Mouse (Mus musculus) spleen, adult 2 months (tissue): ENCODE measurements at regions not wholly inside any gene's neighbourhood (a gene's known extent, or its start where the extent isn't known, plus 50 kb on each side); places are given as distances from the start of the nearest gene placed in this dataset.
"Not testable (repeated sequence)": the region's sequence is repeated elsewhere in the genome, so short reads cannot be mapped to it uniquely, and the experiment has no call there.

Experiments used
- DNase-seq, 2 experiments: peaks; one replicate each; pipeline versions ENCODE4 v3.0.0 to v3.0.0-alpha.2; 2012 to 2021; ENCODE audit warnings: low spot score in 2 of 2, low read depth in 1 of 2
- H3K27ac ChIP-seq: fragments of 200-500 bp; 2 replicates; pipeline ENCODE4 v1.5.1; 2012; ENCODE audit warnings: low read length, inconsistent platforms; ENCODE audit not compliant: insufficient read depth
- H3K27me3 ChIP-seq: fragments of 200-500 bp; 2 replicates; pipeline ENCODE4 v1.6.1; 2012; ENCODE audit warnings: mild to moderate bottlenecking, moderate library complexity, low read length, inconsistent platforms; ENCODE audit not compliant: control insufficient read depth, insufficient read depth
- H3K36me3 ChIP-seq: fragments of 200-500 bp; 2 replicates; pipeline ENCODE4 v1.6.1; 2012; ENCODE audit warnings: mild to moderate bottlenecking, low read length, inconsistent platforms; ENCODE audit not compliant: control insufficient read depth, insufficient read depth
- H3K4me1 ChIP-seq: fragments of 200-500 bp; 2 replicates; pipeline ENCODE4 v1.6.1; 2011; ENCODE audit warnings: inconsistent platforms; ENCODE audit not compliant: control insufficient read depth, insufficient read depth, insufficient read length
- H3K4me3 ChIP-seq: fragments of 200-500 bp; 2 replicates; pipeline ENCODE4 v1.5.1; 2011; ENCODE audit warnings: mild to moderate bottlenecking, inconsistent platforms; ENCODE audit not compliant: insufficient read depth, insufficient read length; ENCODE audit errors: extremely low read depth
- CTCF ChIP-seq: fragments of 200-500 bp; IDR thresholded peaks from 2 replicates; pipeline ENCODE4 v1.5.1; 2011; ENCODE audit warnings: mild to moderate bottlenecking, inconsistent platforms; ENCODE audit not compliant: insufficient read depth, insufficient read length, insufficient replicate concordance; ENCODE audit errors: extremely low read depth
- POLR2A ChIP-seq: fragments of 200-500 bp; IDR thresholded peaks from 2 replicates; pipeline ENCODE4 v1.6.1; 2011; ENCODE audit warnings: low read depth, low read length, inconsistent platforms
- WGBS: fragments of 180-500 bp; shearing (Covaris S2); methylation state at CpG from one replicate; pipeline ENCODE4 v1.1.7; 2018; 5-methylcytosine and 5-hydroxymethylcytosine counted together

GRCm38 (mm10) chr17:94866630-94867029, 116.8 kb upstream of the Mettl4 start:
- DNase-seq, result no peak
- no peaks in the 10 kb centered on the region; the same call in 1 of the 2 replicates for H3K4me1 ChIP-seq
- TF ChIP-seq POLR2A (no peak), CTCF (no peak)
- H3K27me3 ChIP-seq, result no peaks in the 10 kb centered on the region
- 97% methylated on average over 1 of the region's 1 CpGs for WGBS
- H3K4me3 ChIP-seq, result no peak overlapping the region
- H3K27ac ChIP-seq, result no peak overlapping the region
- H3K36me3 ChIP-seq, result no peaks in the 10 kb centered on the region

- TF ChIP-seq POLR2A, result peak; percentile 57; the same call in 1 of the 2 replicates
- Histone ChIP-seq H3K27ac (peak overlapping the region; percentile 70; the same call in 1 of the 2 replicates), H3K4me3 (peak overlapping the region; percentile 86)
- H3K36me3 ChIP-seq, H3K4me1 ChIP-seq, H3K27me3 ChIP-seq: not testable (repeated sequence)
- DNase-seq, result peak; percentile 73 to 75
- WGBS, result 9% methylated on average over 21 of the region's 21 CpGs
Observed at GRCm38 (mm10) chr17:94864531-94865318, 114.9 kb upstream of the Mettl4 start.

DNA sequence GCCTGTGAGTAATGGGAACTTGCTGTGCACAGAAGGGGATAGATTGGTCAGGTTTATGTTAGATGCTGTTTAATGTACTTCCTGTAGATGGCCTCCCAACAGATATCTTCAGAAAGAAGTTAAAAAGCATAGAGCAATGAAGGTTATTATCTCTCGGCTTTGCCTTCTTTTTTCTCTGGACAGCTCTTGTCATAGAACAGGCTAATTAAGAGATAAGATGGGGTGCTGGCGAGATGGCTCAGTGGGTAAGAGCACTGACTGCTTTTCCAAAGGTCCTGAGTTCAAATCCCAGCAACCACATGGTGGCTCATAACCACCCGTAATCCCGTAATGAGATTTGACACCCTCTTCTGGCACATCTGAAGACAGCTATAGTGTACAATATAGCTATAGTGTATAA, 104.9 kb upstream of the Mettl4 start:
- not testable (repeated sequence) for H3K4me1 ChIP-seq, H3K36me3 ChIP-seq, H3K27me3 ChIP-seq, H3K27ac ChIP-seq, DNase-seq, H3K4me3 ChIP-seq
- 89% methylated on average over 4 of the region's 4 CpGs for WGBS

- under 1% methylated on average over 20 of the region's 20 CpGs for WGBS
- no peaks in the 10 kb centered on the region for H3K27me3 ChIP-seq
Observed at GRCm38 (mm10) chr17:94834446-94835117, 84.8 kb upstream of the Mettl4 start.

DNA sequence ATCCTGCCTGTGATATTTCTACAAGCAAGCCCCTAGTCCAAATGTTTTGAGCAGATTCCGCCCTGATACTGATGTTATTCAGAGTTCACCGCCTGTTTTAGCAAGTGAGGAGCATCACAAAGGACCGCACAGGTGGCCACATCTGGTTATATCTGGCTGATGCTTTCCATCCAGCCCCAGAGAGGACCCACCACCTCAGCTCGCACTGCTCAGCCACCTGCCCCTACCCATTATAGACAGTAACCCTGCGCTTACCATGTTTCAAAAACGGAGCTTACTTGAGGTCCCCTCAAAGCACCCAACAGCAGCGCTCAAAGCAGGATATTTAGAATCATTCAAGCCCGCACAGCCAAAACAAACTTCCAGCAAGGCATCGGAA, 84.2 kb upstream of the Mettl4 start:
- H3K4me3 ChIP-seq, result peak overlapping the region; percentile 91
- H3K27me3 ChIP-seq, DNase-seq, H3K4me1 ChIP-seq, H3K36me3 ChIP-seq: not testable (repeated sequence)
- peak overlapping the region; percentile 84 for H3K27ac ChIP-seq
- WGBS, result 5% methylated on average over 9 of the region's 9 CpGs

More at GRCm38 (mm10) chr17:94834446-94835117, 84.8 kb upstream of the Mettl4 start:
- no peaks in the 10 kb centered on the region for H3K4me1 ChIP-seq
- peak overlapping the region; percentile 91 for H3K4me3 ChIP-seq
- no peaks in the 10 kb centered on the region for H3K36me3 ChIP-seq
- peak overlapping the region; percentile 84 for H3K27ac ChIP-seq
- TF ChIP-seq CTCF, result no peak
- peak; percentile 28; the same call in 1 of the 2 replicates for TF ChIP-seq POLR2A
- DNase-seq, result peak; percentile 41 to 78

DNA sequence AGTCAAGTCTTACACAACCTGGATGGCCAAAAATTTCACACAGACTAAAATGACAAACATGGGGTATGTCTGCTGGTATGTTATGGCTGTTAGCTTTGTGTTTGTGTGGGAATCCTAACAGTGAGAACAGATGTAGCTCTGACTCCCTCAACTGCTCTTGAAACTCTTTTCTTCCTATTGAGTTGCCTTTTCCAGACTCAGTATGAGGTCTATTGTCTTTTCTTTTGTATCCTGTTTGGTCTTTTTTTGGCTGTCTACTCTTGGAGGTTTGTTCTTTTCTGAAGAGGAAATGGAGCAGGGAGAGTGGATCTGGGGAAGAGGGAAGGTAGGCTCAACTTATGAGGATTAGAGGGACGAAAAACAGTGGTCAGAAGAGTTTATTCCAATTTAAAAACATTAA, 76.6 kb upstream of the Mettl4 start:
- not testable (repeated sequence) for H3K27ac ChIP-seq, H3K36me3 ChIP-seq, DNase-seq, H3K4me1 ChIP-seq, H3K4me3 ChIP-seq, H3K27me3 ChIP-seq
- WGBS, result 87% methylated on average over 1 of the region's 1 CpGs

GRCm38 (mm10) chr17:94808758-94809157, 58.9 kb upstream of the Mettl4 start:
- TF ChIP-seq POLR2A (no peak), CTCF (no peak)
- Histone ChIP-seq H3K4me3 (no peak overlapping the region), H3K27ac (no peak overlapping the region), H3K4me1 (no peaks in the 10 kb centered on the region), H3K27me3 (no peaks in the 10 kb centered on the region), H3K36me3 (no peaks in the 10 kb centered on the region)
- DNase-seq, result no peak
